Mouse (Mus musculus) forebrain, embryonic 11.5 days (tissue): Measurements from ENCODE around the gene Rpl11. TPM values are rescaled to one million over a fixed set of nuclear protein-coding genes. Genes with fewer than 3 reads are reported as not detected.

ENCODE experiments used
- ATAC-seq: fragments of 200-750 bp; cut with Nextera tagmentation; replicated peaks from 2 replicates; pipeline ENCODE4 v1.8.0; 2017; ENCODE audit warnings: moderate TSS enrichment; ENCODE audit not compliant: low FRiP score
- DNase-seq: peaks from one replicate; pipeline ENCODE4 v3.0.0-alpha.2; 2017; ENCODE audit warnings: low spot score
- H3K27ac ChIP-seq: fragments of 300-500 bp; sonication (generic); 2 replicates; pipeline ENCODE4 v1.5.1; 2014; ENCODE audit warnings: low read depth, low read length
- H3K27me3 ChIP-seq: fragments of 300-500 bp; sonication (generic); 2 replicates; pipeline ENCODE4 v1.6.1; 2014; ENCODE audit warnings: mild to moderate bottlenecking, low read length, mixed read lengths; ENCODE audit not compliant: control insufficient read depth, insufficient read depth
- H3K36me3 ChIP-seq: fragments of 300-500 bp; sonication (generic); 2 replicates; pipeline ENCODE4 v1.6.1; 2014; ENCODE audit warnings: mild to moderate bottlenecking, low read length, moderate library complexity, mixed read lengths; ENCODE audit not compliant: control insufficient read depth, insufficient read depth
- H3K4me1 ChIP-seq: fragments of 300-500 bp; sonication (generic); replicated peaks from 2 replicates; pipeline ENCODE4 v1.6.1; 2014; ENCODE audit warnings: low read length, mixed read lengths; ENCODE audit not compliant: control insufficient read depth, insufficient read depth
- H3K4me2 ChIP-seq: fragments of 300-500 bp; sonication (generic); 2 replicates; pipeline ENCODE4 v1.6.1; 2014; ENCODE audit warnings: low read depth, mild to moderate bottlenecking, low read length, moderate library complexity, mixed read lengths; ENCODE audit not compliant: severe bottlenecking
- H3K4me3 ChIP-seq: fragments of 300-500 bp; sonication (generic); 2 replicates; pipeline ENCODE4 v1.5.1; 2014; ENCODE audit warnings: low read depth, low read length
- H3K9ac ChIP-seq: fragments of 300-500 bp; sonication (generic); 2 replicates; pipeline ENCODE4 v1.6.1; 2014; ENCODE audit warnings: low read length
- H3K9me3 ChIP-seq: fragments of 300-500 bp; sonication (generic); 2 replicates; pipeline ENCODE4 v1.6.1; 2016; ENCODE audit warnings: low read length, mixed read lengths; ENCODE audit not compliant: control insufficient read depth
- WGBS: fragments of 180-500 bp; shearing (Covaris S2); extraction: QIAGEN DNeasy Blood & Tissue Kit; methylation state at CpG from one replicate; pipeline ENCODE4 v1.1.7; 2014; 5-methylcytosine and 5-hydroxymethylcytosine counted together
- polyA plus RNA-seq: library from polyadenylated mRNA; unstranded; fragments of >200 nt; fragmentation: Nextera tagmentation; extraction: Ambion mirVana; gene quantifications from 2 replicates; pipeline ENCODE4 v1.2.1, GENCODE M21; 2014

Gene Rpl11
- polyA plus RNA-seq, 1 experiment from 2014 or later = 392 TPM

GRCm38 (mm10) chr4:136057916-136058315 lies 4.7 kb upstream of the Rpl11 start:
- Histone ChIP-seq H3K27me3 (no peaks in the 10 kb centered on the region), H3K27ac (no peak overlapping the region), H3K9ac (no peak overlapping the region), H3K4me3 (no peak overlapping the region), H3K9me3 (no peaks in the 10 kb centered on the region), H3K4me1 (no peaks in the 10 kb centered on the region), H3K4me2 (no peak overlapping the region), H3K36me3 (no peaks in the 10 kb centered on the region)
- 91% methylated on average over 5 of the region's 5 CpGs for WGBS
- DNase-seq (no peak), ATAC-seq (no peak)

- Histone ChIP-seq H3K4me2 (no peak overlapping the region), H3K27ac (no peak overlapping the region), H3K9ac (no peak overlapping the region), H3K36me3 (no peaks in the 10 kb centered on the region), H3K4me3 (no peak overlapping the region), H3K4me1 (peaks cover 10% of the 10 kb centered on the region; the same call in 1 of the 2 replicates), H3K27me3 (no peaks in the 10 kb centered on the region), H3K9me3 (no peaks in the 10 kb centered on the region)
- WGBS = 38% methylated on average over 1 of the region's 1 CpGs
- ATAC-seq (no peak), DNase-seq (no peak)
Observed at GRCm38 (mm10) chr4:136056030-136056429, 2.8 kb upstream of the Rpl11 start.

GRCm38 (mm10) chr4:136053843-136054242 lies 615 bp upstream of the Rpl11 start:
- Histone ChIP-seq H3K4me2 (no peak overlapping the region), H3K4me1 (peaks cover 11% of the 10 kb centered on the region; the same call in 1 of the 2 replicates), H3K9me3 (no peaks in the 10 kb centered on the region), H3K27ac (no peak overlapping the region), H3K4me3 (no peak overlapping the region), H3K9ac (no peak overlapping the region), H3K36me3 (peaks cover 9% of the 10 kb centered on the region), H3K27me3 (no peaks in the 10 kb centered on the region)
- ATAC-seq (no peak), DNase-seq (no peak)
- 84% methylated on average over 5 of the region's 5 CpGs for WGBS

GRCm38 (mm10) chr4:136052534-136053246 lies 538 bp downstream of the Rpl11 start:
- Histone ChIP-seq H3K4me3 (peak overlapping the region; percentile 96), H3K27ac (peak overlapping the region; percentile 81), H3K4me2 (peak overlapping the region; percentile 93), H3K9me3 (no peaks in the 10 kb centered on the region), H3K9ac (peak overlapping the region; percentile 99), H3K36me3 (peaks cover 9% of the 10 kb centered on the region), H3K4me1 (peaks cover 11% of the 10 kb centered on the region; the same call in 1 of the 2 replicates), H3K27me3 (no peaks in the 10 kb centered on the region)
- ATAC-seq = peak; percentile 81
- WGBS = under 1% methylated on average over 50 of the region's 50 CpGs
- DNase-seq = peak; percentile 62

- H3K4me1 ChIP-seq = peaks cover 11% of the 10 kb centered on the region; the same call in 1 of the 2 replicates
- no peaks in the 10 kb centered on the region for H3K27me3 ChIP-seq
- no peaks in the 10 kb centered on the region for H3K9me3 ChIP-seq
- H3K27ac ChIP-seq = no peak overlapping the region
- 7% methylated on average over 3 of the region's 3 CpGs for WGBS
- peak overlapping the region; percentile 96 for H3K4me3 ChIP-seq
- peak overlapping the region; percentile 99 for H3K9ac ChIP-seq
- peak overlapping the region; percentile 93 for H3K4me2 ChIP-seq
- DNase-seq (no peak), ATAC-seq (no peak)
- peaks cover 9% of the 10 kb centered on the region for H3K36me3 ChIP-seq
Observed at GRCm38 (mm10) chr4:136052060-136052459, 1.2 kb downstream of the Rpl11 start.

GRCm38 (mm10) chr4:136050226-136050625 lies 3.0 kb downstream of the Rpl11 start:
- H3K27me3 ChIP-seq = no peaks in the 10 kb centered on the region
- peaks cover 9% of the 10 kb centered on the region for H3K36me3 ChIP-seq
- DNase-seq (no peak), ATAC-seq (no peak)
- no peak overlapping the region for H3K4me3 ChIP-seq
- H3K27ac ChIP-seq = no peak overlapping the region
- H3K4me2 ChIP-seq = no peak overlapping the region
- H3K9ac ChIP-seq = no peak overlapping the region
- WGBS = 96% methylated on average over 6 of the region's 6 CpGs
- no peaks in the 10 kb centered on the region for H3K9me3 ChIP-seq
- H3K4me1 ChIP-seq = peaks cover 11% of the 10 kb centered on the region; the same call in 1 of the 2 replicates

GRCm38 (mm10) chr4:136048291-136049032 lies 4.8 kb downstream of the Rpl11 start:
- DNase-seq (no peak), ATAC-seq (no peak)
- Histone ChIP-seq H3K27ac (no peak overlapping the region), H3K9me3 (no peaks in the 10 kb centered on the region), H3K4me2 (no peak overlapping the region), H3K27me3 (no peaks in the 10 kb centered on the region), H3K4me3 (no peak overlapping the region), H3K36me3 (peaks cover 9% of the 10 kb centered on the region), H3K4me1 (peaks cover 11% of the 10 kb centered on the region; the same call in 1 of the 2 replicates), H3K9ac (no peak overlapping the region)
- 74% methylated on average over 4 of the region's 4 CpGs for WGBS

- Histone ChIP-seq H3K27me3 (no peaks in the 10 kb centered on the region), H3K4me3 (no peak overlapping the region), H3K27ac (no peak overlapping the region), H3K4me2 (no peak overlapping the region), H3K36me3 (peaks cover 9% of the 10 kb centered on the region), H3K9me3 (no peaks in the 10 kb centered on the region), H3K4me1 (peaks cover 11% of the 10 kb centered on the region; the same call in 1 of the 2 replicates), H3K9ac (no peak overlapping the region)
- ATAC-seq (no peak), DNase-seq (no peak)
- 58% methylated on average over 4 of the region's 4 CpGs for WGBS
Observed at GRCm38 (mm10) chr4:136047626-136048025, 5.6 kb downstream of the Rpl11 start.
